Mouse (Mus musculus): ENCODE measurements around the gene Cd48.
A peak's percentile ranks its signal among the peaks of the same experiment; 100 is the strongest.
"Not testable (repeated sequence)": the region's sequence is repeated elsewhere in the genome, so short reads cannot be mapped to it uniquely, and the experiment has no call there.

The Cd48 gene

DNA sequence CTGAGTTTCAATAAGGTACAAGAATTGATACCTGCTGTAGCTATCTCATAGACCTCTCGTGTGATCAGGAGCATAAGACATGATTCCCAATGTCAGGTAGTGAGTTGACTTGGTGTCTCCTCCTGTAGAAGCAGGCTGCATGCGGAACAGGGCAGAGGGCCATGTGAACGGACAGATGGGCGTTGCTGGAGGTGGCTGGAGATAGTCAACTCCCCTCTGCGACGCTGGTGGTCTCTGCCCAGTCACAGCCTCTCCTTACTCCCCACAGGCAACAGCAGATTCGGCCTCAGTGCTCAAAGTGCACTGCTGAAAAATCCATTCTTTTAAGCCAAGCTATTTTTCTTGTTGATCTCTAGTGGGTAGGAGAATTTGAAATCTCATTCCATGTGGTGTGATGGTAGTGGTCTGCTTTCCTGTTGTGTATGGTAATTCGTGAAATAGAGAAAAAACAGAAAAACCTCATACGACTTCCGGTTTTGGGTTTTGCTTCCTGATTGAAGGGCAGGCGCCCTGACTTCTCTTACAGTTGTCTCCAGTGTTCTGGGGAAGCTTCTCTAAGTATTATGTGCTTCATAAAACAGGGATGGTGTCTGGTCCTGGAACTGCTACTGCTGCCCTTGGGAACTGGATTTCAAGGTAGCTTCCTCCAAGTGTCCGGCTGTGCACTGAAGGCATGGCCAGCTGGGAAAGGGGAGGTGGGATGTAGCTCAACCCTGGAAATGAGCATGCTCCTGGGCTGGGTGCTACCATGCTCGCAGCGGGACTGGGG lies at the start of gene Cd48:
Gene Cd48 (plus strand): TSS at position 479 of the 769 bp plus-strand sequence.
- no peak for DNase-seq (ENCODE audit: low spot score in 2 of 2)

GRCm38 (mm10) chr1:171635696-171636095 lies 46.1 kb upstream of the Cd48 start:
- no peak for DNase-seq (ENCODE audit: low spot score in 2 of 2)

DNA sequence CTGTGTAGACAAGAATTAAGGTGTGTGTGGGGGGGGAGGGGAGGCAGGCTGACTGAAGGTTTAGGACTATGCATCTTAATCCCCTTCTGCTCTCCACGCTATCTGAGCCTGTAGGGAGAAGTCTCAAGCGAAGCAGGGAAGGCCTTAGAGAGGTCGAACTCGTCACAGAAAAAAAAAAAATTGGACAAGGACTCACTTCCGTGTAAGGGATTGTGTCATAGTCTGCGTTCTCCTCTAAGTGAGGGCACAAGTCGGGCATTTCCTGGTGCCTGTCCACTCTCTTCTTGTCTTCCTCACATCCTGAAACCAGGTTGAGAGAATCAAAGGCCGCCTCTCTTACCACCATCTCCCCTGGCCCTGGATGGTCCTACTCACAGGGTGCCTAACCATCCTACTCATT lies 44.7 kb upstream of the Cd48 start:
- no peak for DNase-seq (ENCODE audit: low spot score in 2 of 2)

- no peak for DNase-seq (ENCODE audit: low spot score in 2 of 2)
Measured at GRCm38 (mm10) chr1:171638686-171639085, 43.1 kb upstream of the Cd48 start.

- DNase-seq (ENCODE audit: low spot score in 2 of 2), result no peak
Measured at GRCm38 (mm10) chr1:171640796-171641195, 41.0 kb upstream of the Cd48 start.

GRCm38 (mm10) chr1:171643612-171644011 lies 38.2 kb upstream of the Cd48 start:
- no peak for DNase-seq (ENCODE audit: low spot score in 2 of 2)

- DNase-seq (ENCODE audit: low spot score in 2 of 2), result no peak
Measured at GRCm38 (mm10) chr1:171646429-171646940, 35.3 kb upstream of the Cd48 start.

- DNase-seq (ENCODE audit: low spot score in 2 of 2), result no peak
Measured at GRCm38 (mm10) chr1:171647716-171648115, 34.1 kb upstream of the Cd48 start.

DNA sequence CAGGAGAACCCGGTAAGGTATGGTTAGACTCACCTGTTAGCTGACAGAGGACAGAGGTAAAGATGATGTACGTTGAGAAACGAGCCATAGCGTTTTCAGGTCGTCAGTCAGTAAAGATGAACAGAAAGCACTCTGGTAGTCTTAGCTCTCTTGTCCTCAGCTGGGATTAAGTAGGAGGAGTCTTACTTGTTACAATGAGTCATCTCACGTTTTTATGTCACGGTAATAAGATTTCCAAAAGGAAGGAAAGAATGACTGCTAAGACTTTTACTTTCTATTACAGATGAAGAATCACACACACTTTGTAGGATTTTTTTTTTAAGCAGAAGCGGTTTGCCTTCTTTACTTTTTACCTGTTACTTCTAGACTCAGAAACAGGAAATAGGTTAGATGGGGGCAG lies 33.0 kb upstream of the Cd48 start:
- DNase-seq (ENCODE audit: low spot score in 2 of 2), result no peak

DNA sequence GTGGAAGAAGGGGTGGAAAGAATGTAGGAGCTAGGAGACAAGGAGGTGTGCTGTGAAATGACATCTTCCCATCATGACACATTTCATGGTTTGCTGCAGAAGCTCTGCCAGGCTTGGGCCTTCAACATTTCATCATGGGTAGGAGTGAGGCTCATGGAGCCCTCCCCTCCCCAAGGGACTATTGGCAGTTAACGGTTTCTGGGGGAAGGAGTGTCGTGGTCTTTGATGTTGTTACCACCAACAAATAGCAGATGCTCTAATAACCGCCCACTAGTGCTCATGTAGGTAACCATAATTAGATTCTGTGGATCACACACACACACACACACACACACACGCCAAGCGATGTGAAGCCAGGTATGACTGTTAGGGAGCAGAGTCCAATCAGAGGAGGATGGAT lies 29.1 kb upstream of the Cd48 start, which contains the start of gene Slamf7:
Gene Slamf7 (minus strand): TSS at position 302 of the 400 bp plus-strand sequence.
- DNase-seq (ENCODE audit: low spot score in 2 of 2), result no peak

GRCm38 (mm10) chr1:171658561-171658991 lies 23.2 kb upstream of the Cd48 start:
- peak in 1 of 2 experiments; percentile 20 for DNase-seq (ENCODE audit: low spot score in 2 of 2)

GRCm38 (mm10) chr1:171660423-171660822 lies 21.4 kb upstream of the Cd48 start:
- no peak for DNase-seq (ENCODE audit: low spot score in 2 of 2)

GRCm38 (mm10) chr1:171661482-171661881 lies 20.3 kb upstream of the Cd48 start:
- DNase-seq (ENCODE audit: low spot score in 2 of 2), result no peak

DNA sequence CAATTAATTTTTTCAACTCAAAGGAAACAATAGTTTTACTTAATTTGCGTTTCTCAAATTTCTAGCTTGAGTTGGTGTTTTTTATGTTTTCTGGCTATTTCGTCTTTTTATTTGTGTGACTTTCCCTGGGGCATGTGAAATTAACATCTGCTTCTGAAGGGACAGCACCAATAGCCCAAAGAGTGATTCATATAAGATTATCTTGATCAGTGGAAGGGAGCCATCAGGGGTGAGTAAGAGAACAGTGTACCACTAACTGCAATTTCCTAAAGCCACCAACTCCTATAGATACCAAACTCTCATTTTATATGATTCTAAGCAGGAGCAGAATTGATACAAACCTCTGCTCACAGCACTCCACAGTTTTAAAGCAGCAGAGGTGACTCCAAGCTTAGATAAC lies 18.1 kb upstream of the Cd48 start:
- no peak for DNase-seq (ENCODE audit: low spot score in 2 of 2)

- DNase-seq (ENCODE audit: low spot score in 2 of 2), result no peak
Measured at GRCm38 (mm10) chr1:171666350-171666749, 15.5 kb upstream of the Cd48 start.

GRCm38 (mm10) chr1:171667160-171667559 lies 14.6 kb upstream of the Cd48 start:
- DNase-seq (ENCODE audit: low spot score in 2 of 2), result no peak

DNA sequence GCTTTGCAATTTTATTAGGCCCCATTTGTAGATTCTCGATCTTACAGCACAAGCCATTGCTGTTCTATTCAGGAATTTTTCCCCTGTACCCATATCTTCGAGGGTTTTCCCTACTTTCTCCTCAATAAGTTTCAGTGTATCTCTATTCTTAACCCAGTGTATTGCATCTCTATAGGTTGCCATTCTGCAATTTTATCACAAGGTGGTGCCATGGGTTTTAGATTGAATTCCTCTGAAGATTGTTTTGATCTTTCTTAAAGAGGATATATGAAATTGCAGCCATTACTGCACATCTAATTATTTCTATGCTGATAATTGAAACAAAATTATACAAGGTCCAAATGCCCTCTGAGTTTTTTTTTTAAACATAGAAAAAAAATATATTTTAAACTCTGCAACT lies 9.4 kb upstream of the Cd48 start:
- DNase-seq (ENCODE audit: low spot score in 2 of 2), result not testable (repeated sequence)

- peak; percentile 25 to 37 for DNase-seq (ENCODE audit: low spot score in 2 of 2)
Measured at GRCm38 (mm10) chr1:171672854-171673475, 8.8 kb upstream of the Cd48 start.

DNA sequence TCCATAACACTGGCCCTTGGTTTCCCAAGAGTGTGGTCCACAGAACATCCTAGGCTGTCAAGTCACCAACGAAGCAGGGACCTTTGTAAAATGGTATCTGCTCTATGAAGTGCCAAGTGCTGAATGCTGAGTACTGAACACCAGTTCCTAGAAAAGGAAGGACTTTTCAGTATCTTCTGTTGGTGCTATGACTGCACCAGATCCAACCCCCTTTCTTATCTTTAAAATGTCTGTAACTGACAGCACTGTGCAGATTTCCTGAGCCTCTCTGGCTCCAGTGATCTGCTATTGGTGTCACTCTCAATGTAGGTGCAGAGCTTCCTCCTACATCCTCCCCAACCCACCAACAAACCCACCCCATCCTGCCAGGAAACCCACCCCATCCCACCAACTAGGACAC lies 7.3 kb upstream of the Cd48 start:
- DNase-seq (ENCODE audit: low spot score in 2 of 2), result no peak

DNA sequence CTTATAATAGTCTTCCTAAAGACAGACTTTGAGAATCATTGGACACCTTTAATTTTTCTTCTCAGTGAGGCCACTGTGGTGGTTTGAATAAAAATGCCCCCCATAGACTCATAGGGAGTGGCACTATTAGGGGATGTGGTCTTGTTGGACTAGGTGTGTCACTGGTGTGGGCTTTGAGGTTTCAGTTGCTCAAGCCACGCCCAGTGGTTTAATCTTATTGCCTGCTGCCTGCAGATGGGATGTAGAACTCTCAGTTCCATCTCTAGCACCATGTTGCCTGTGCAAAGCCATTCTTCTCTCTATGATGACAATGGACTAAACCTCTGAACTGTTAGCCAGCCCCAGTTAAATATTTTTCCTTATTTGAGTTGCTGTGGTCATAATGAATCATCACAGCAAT lies 4.1 kb upstream of the Cd48 start:
- DNase-seq (ENCODE audit: low spot score in 2 of 2), result no peak

DNA sequence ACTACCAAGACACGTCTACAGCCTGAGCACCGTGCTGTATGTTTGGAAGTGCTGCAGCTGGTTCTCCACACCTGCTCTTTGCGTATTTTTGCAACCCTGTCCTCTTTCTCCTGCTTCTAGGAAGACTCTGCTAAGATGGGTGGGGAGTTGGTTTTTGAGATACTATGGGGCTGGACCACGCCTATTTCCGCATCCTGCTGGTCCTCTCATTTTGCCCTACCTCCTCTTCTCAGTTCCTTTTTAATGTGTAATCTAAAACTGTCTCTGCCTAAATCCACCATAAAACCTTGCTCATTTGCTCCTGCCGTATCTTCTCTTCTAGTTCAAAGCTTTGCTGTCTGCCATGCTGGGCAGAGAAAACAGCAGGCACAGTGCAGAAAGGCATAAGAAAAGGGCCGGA lies 800 bp upstream of the Cd48 start:
- DNase-seq (ENCODE audit: low spot score in 2 of 2), result no peak

GRCm38 (mm10) chr1:171684923-171685322 lies 3.1 kb downstream of the Cd48 start:
- no peak for DNase-seq (ENCODE audit: low spot score in 2 of 2)

DNA sequence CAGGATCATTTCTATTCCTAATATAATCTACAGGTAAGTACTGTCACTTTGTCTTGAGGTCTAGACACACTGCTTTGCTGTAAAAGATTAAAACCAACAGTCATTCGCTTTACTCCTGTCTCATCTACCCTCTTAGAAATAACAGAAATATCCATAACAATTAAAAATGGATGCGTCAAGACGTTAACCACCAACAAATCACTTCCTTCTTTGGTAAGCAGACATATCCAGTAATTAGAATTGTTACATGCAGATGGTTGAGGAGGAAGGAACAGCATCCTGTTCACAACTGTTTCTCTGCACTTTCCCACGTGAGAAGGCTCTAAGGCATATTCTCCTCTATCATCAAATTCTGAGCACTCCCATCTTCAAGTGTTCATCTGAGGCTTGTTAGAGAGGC lies 5.5 kb downstream of the Cd48 start:
- no peak for DNase-seq (ENCODE audit: low spot score in 2 of 2)
